Mouse (Mus musculus) bone marrow, adult 2 months (tissue): ENCODE measurements around the gene Tmem262.

Experiments
- CTCF ChIP-seq: fragments of 200-500 bp; IDR thresholded peaks from 2 replicates; pipeline ENCODE4 v1.5.1; 2011; ENCODE audit warnings: low read length, control low read depth; ENCODE audit not compliant: control insufficient read depth, insufficient read depth
- POLR2A ChIP-seq: fragments of 200-500 bp; IDR thresholded peaks from 2 replicates; pipeline ENCODE4 v1.6.1; 2011; ENCODE audit warnings: low read depth, mild to moderate bottlenecking, control low read depth, low read length, borderline replicate concordance; ENCODE audit not compliant: control insufficient read depth

DNA sequence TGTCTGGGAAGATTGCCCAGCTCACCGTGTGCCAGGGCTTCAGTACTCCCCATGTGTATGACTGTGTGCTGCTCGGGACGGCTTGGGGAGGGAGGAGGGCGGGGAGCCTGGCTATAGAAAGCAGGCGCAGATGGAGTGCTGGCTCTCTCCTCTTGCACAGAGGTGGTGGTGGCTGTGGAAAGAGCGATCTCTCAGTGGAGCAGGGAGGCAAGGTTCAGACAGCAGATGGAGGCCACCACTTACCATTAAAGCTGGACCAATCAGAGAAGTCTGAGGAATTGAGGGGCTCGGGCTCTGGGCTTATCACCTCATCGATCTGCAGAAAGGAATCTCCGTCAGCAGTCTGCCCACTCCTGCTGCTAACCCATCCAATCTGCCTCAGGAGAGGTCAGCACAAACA lies 2.3 kb downstream of the Tmem262 start, which contains the start of gene Gm28374:
- TF ChIP-seq CTCF (no peak), POLR2A (no peak)
